Mouse (Mus musculus) retina, adult 2 months (tissue): Measurements from ENCODE around the gene Sgpp2.

Experiments used
- DNase-seq: peaks from one replicate; pipeline ENCODE4 v3.0.0-alpha.2; 2012; ENCODE audit warnings: low read depth, low spot score

The Sgpp2 gene

DNA sequence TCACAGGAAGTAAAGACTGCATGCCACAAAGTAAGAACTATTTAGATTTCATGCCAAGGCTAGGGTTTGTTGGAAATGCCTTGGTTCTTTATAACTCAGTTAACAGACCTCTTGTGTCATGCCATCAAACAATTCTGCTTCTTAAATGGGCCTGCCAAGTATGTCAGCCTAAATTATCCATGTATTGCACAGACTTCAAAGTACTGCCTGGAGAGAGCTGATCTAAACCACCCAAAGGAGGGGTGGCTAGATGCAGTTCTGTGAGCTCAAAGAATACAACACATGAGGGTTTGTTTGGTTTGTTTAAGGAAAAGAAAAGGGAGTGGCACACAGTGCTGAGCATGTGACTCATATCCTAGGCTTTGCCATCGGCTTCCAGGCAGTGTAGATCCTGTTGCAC lies 137.9 kb downstream of the Sgpp2 start:
- no peak for DNase-seq

DNA sequence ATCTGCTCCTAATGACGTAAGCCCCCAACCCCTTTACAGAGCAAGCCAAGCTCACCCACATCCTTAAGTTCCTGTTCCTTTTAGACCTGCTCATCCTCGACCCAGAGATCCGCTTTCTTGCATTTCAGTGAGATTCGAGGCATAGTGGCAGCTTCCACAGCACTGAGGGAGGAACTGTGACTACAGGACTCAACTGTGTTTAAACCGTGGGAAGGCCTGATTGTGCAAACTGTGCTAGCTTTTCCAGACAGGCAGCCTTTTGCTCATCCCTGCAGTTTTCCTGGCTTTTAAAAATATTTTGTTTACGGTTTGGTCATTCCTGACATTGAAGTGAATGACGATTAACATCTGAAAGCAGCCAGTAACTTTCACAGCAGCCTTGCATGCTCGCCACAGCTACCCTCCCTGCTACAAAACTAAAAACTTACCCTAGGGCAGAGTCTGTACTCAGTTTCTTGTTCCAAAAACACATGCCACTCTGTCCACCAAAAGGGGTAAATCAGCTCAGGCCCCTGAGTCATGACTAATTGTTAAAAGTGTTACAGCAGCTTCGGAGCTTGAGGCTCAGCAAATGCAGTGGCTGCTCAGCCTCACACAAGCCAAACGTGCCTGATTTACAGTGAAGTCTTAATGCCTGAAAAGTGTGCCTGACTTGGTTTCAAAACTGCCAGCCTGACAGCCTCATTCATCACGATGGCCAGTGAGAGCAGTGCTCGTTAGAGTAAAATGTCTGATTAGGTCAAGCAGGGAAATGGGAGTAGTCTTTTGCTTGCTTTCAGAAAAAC lies 141.1 kb downstream of the Sgpp2 start:
- no peak for DNase-seq

DNA sequence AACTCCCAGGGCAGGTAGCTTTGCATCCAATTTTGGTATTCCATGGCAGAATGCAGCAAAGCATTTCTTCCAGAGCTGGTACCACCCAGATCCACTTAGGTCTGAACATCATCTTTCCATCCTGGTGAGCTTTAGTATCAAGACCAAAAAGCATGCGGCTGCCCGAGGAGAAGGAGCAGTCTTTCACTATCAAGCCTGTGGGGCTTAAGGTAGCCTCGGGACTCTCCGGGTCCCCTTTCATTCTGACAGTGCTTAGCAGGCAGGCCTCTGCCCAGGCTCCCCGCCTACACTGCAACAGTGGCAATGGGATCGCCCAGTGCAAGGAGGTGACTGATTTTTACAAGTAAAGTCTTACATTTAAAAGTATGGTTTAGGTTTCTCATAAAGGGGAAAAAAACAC lies 142.4 kb downstream of the Sgpp2 start:
- DNase-seq = no peak

DNA sequence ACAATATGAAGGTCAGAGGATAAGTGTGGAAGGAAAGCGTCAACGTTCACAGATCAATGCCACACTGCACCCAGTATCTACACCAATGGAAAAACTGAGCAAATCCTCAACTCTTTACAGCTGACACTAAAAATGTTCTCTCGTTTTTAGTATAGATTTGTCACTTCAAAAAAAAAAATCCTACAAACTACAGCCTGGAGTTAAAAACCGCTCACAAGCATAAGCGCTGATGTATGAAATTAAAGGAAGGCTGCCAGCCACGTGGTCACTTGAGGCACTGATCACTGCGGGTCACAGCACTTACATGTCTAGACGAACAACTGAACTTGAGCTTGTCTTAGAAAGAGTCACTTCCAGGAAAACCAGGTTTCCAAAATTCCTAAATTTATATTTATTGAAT lies 143.7 kb downstream of the Sgpp2 start:
- no peak for DNase-seq

DNA sequence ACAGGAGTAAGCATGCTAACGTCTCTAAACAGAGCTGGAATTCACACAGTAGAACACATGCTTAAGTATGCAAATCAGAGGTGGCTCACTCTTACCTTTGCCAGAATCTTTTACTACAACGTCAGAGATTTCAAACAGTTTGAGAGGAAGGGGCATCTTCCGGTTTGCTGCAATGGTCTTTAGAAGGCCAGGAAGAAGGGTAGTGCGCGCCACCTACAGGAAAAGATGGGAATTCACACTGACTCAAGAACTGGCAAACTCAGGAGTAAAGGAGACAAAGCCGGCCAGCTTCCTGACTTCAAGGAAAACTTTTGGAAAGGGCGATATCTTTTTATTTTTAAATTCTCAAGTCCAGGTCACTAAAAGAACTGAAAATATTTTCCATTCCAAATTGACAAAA lies 144.5 kb downstream of the Sgpp2 start:
- no peak for DNase-seq
